Mouse (Mus musculus) heart, postnatal 0 days (tissue): ENCODE measurements around the gene Olfr830.

Source experiments
- CTCF ChIP-seq: IDR thresholded peaks from 2 replicates; pipeline ENCODE4 v1.5.1; 2016; ENCODE audit warnings: antibody characterized with exemption, control low read depth, low read depth
- EP300 ChIP-seq: IDR thresholded peaks from 2 replicates; pipeline ENCODE4 v1.6.1; 2016; ENCODE audit warnings: antibody characterized with exemption, low read depth

GRCm38 (mm10) chr9:18854633-18855032, 19.9 kb upstream of the Olfr830 start, which contains the start of gene Olfr829:
- no peak for TF ChIP-seq CTCF
- no peak for TF ChIP-seq EP300
